Mouse (Mus musculus) monocyte, adult 5-6 weeks (primary cell): ENCODE measurements at regions not wholly inside any gene's neighbourhood (a gene's known extent, or its start where the extent isn't known, plus 50 kb on each side); places are given as distances from the start of the nearest gene placed in this dataset.

Experiments used
- ATAC-seq: fragments of 153-309, 156-312 bp; replicated peaks from 2 replicates; pipeline ENCODE4 v1.8.0; 2017; ENCODE audit warnings: mild to moderate bottlenecking; ENCODE audit not compliant: low TSS enrichment, insufficient number of reproducible peaks, severe bottlenecking, poor library complexity, low FRiP score

DNA sequence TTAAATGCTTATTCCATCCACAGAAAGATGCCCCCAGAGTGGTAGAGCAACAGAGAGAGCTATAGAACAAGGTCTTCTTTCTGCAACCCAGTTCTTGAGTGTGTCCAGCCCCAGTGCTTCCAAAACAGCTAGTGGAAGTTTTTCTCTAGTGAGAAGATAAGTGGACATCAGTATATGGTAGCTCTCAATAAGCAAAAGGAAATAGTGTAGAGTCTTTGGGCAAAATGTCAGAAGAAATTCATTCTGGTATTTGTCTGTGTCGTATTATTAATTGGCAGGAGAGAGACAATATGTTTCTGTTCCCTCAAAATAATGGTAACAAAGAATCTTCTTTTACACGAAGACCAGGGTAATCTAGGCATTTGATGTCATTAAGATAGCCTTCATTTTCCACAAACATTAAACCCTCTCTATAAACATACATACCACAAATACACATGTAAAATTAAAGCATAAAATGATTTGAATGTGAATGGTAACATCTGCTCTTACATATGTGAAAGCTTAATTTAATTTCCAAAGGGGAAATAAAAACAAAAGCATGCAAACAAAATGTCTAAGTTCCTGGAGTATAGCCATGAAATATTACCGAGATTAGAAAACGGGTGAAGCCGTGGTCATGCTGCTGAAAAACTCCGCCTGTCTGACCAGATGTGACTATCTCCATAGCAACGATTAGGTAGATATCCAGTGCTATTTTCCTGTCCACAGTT is 342.1 kb upstream of the Thbs1 start:
- no peak for ATAC-seq

DNA sequence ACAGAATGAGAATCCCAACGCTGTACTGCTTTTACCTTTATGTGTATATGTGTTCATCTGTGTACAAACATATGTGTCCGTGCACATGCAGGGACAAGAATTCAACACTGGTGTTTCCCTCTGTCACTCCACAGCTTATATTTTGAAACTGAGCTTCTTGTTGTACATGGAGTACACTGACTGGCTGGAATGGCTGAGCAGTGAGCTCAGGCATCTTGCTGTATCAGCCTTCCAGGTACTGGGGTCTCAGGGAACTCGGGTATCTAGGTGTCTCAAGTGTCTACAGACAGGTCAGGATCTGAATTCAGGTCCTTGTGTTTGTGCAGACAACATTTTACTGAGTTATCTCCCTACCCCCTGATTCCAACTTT is 341.6 kb upstream of the Thbs1 start:
- ATAC-seq, result no peak

DNA sequence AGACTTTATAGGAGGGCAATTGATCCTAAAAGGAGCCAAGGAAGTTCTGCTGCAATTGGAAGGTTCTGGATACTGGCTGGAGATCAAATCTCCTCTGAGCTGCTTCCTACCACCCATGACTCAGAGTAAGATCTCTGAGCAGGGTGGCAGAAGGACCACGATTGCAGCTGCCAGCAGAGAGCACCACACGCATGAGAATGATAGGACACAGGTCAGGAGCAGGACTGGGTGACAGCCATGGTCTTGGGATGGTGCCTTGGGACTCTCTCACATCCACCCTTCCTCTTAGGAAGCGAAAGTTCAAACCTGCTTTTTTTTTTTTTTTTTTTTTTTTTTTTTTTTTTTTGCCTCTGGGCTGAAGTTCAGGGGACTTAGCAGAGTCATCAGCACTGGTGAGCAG is 331.4 kb upstream of the Thbs1 start:
- ATAC-seq, result no peak

DNA sequence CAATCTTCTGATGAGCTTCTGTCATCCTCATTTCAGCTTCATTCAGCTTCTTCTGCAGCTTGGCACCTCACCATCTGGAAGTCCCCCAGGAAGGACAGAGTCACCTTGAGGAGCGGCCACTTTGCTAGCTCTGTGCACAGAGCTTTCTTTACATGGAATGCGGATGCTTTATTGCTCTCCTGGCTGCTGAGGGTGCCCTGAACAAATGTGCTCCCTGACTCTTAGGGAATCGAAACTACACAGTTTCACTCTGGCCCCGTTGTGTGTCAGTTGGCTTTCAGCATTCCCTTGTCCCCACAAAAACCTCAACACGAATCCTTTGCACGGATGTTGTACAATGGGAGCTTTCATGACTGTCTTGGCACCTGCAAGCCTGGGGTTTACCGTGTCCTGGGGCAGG is 330.9 kb upstream of the Thbs1 start:
- no peak for ATAC-seq

DNA sequence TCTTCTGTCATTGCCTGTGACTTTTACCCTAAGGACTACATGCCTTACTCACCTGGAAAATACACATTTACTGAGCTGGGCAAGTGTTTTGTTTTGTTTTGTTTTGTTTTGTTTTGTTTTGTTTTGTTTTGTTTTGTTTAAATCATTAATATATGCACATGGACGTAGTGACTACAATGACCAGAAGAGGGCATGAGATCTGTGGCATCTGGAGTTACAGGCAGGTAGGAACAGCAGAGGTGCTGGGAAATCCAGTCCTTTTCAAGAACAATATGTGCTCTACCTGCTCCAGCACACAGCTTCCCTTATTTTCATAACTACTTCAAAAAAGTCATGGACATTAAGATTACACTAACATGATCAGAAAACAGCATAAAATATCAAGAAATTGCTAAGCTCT is 324.4 kb upstream of the Thbs1 start:
- no peak for ATAC-seq

DNA sequence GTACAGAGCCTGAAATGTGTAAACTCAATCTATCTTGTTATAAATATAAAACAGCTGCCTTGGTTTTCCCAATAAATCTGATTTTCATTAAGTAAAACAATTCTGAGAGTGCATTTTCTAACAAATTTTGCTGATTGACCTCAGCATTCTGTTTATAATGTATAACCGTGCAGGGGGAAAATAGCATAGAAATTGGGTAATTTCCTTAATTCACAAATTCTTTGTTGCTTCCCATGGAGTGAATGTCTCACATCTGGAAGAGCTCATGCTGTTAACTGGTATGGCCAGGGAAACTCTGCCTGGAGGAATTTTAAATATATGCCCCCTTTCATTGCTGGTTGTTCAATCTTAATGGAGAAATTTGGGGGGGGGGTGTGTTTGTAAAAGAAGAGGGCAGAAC is 317.4 kb upstream of the Thbs1 start:
- ATAC-seq, result no peak

DNA sequence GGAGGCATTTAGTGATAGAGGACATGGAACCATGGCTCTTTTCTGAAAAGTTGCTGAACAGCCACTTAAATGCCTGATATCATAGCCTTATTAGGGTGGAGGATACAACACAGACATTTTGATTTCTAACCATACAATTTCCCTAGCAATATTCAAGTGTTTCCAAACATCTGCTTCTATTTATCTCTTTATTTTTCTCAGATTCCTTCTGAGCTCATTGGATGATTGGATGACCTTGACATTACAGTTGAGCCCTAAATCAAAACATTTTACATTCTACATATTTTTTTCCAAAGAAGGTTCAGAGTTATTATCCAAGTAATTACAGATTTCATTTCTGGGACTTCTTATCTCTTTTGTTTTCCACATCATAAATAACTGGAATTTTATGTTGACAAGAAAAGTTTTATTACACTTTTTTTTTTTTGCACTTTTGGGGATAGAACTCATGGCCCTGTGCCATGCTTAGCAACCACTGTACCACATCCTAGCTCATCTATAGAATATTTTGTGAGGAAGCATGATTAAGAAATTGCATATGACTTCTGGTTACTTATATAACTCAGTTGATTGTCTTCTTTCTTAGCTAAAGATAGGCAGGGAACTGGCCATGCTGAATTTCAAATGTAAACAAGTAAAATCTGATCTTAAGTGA is 309.6 kb upstream of the Thbs1 start:
- ATAC-seq, result no peak

DNA sequence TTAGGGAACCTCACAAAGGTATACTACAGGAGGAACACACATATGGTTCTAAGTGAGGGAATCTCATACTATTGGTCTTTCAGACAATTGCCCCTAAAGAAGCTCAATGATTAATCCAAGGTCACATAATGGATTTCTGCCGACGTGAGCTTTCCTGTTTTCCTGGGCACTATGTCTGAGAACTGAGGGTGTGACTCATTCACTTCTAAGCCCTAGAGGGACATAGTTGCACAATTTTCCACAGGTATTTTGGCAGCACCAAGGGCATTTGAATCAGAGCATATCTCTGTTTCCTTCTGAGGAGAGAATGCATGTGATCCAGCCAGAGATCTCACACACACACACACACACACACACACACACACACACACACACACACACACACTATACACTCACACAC is 309.0 kb upstream of the Thbs1 start:
- no peak for ATAC-seq

DNA sequence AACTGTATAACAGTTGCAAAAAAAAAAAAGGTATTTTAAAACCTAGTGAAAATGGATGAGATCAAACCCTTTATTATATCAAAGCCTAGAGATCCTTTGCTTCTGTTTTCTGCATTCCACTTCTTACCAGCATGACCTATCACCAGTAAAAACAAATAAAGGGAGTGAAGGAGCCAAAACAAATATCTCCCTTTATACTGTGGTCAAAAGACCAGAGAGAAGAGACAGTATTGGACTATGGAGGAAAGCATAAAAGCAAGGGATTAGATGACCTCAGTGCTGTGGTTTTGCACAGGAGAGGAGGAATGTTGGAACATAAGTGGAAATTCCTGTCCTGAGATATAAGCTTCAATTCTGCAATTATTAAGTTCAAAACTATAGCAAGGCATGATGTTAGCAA is 307.0 kb upstream of the Thbs1 start:
- no peak for ATAC-seq

DNA sequence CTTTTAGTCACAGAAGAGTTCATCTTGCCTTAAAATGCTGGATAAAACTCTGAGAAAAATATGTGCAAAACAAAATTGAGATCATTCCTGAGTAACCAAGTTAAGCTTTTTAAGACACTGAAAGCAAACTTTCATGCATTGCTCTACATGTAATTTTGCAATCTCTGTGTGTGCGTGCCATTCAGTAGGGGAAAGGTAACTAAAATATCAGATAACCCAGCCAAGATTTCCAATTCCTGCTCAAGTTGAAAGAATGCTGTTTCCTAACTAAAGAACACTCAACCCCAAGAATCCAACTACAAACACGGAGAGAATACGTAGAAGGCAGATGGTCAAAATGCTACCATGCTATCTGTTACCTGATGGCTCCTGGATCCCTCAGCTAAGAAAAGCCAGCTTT is 304.6 kb upstream of the Thbs1 start:
- ATAC-seq, result no peak

DNA sequence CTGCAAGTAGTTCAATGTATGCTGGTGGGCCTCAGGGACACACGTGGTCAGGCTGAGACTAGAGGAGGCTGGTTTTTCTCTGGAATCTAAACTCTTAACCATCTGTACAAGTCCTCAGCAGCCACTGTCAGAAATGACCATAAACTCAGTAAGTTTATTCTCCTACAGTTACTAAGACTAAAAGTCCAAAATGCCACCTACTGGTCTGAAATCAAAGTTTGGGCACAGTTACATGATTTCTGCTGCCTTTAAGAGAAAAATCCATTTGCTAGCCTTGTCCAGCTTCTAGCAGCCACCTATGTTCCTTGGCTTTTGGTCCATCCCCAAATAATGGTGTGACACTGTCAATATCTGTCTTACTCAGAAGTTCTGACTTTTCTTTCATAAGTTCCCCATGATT is 300.2 kb upstream of the Thbs1 start:
- ATAC-seq, result no peak

DNA sequence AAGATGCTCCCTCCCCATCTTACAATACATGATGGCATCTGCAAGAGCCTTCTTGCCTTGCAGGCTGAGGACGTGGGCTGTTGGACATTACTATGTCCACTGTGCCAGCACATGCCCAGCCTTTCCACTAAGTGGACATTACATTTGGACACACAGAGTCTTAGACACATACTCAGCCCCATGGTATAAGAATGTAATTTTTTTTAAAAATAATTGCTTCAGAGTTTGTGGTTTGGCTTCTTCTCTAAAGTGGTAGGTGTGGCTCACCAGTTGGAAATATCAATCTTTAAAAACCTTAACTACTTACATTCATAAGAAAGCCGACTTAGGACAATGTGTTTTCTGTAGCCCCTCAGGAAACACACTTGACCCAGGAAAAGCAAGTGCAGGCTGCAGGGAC is 299.7 kb upstream of the Thbs1 start:
- ATAC-seq, result peak; percentile 22; the same call in 1 of the 2 replicates

DNA sequence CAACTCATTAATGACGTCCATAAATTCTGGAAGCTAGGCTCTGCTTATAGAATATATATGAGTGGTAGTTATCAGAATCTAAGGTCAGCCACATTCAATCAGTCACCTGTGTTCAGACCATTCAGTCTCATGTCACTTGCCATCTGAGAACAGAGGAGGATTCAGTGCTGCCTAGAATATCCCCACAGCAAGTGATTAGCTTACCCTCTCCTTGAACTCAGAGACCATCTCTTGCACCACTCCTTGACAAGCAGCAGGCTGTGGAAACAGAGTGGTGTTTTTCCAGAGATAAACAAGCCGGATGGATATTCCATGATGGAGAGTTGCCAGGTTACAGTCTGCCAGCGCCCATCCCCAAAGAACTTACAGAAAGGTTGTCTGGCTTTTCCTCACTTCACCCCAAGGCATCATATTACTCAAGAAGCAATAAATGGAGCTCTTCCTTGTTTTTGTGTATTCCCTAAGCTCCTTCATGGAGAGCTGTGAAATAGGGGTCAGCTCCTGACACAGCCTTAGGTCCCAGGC is 291.9 kb upstream of the Thbs1 start:
- no peak for ATAC-seq

DNA sequence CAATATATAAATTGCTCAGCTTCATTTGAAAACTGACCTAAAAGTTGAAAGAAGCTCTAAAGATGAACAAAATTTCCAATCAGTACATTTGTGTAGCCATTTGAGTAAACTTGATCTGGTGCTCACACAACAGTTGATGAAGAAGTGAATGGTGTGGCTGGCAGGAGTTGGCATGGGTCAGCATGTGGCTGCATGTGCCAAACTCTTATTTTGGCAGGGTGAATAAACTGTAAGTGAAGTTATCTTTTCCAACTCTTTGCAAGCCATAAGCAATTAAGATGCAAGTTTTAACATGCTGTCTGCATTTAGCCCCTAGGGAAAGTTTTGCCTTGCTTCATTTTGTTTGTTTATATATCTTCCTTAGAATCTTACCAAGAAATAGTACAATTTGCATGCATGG is 291.0 kb upstream of the Thbs1 start:
- no peak for ATAC-seq

DNA sequence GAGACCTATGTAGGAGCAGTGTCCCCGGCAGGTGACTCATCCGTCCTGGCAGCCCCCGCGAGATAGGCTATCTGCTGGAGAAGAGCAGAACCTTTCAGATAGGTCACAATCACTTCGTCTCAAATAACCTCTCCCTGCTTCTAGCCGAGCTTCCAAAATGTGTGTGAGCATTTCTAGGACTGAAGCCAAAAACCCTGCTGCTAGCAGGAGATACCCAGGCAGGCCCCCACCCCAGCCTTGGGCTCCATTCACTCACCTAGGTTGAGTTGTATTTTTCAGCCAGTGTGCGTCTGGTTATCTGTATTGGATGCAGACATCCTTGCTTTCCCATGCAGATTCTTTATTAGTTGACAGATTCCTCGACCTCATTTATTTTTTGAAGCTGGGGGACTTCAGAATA is 286.6 kb upstream of the Thbs1 start:
- ATAC-seq, result no peak

DNA sequence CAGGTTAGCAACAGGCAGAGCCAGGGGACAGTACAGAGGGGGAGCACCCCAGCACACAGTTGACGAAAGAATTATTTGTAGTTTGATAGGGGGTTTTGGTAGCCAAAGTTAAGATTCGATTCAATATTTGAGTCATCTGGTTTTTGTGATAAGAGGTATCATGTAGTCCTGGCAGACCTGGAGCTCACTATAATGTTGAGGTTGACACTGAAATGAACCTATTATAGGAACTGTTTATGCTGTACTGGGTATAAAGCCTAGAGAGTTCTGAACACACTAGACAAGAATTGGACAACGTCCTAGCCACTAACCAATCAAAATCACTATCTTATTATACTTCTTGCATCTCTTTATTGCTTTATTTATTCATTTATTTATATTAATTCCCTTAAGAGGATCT is 284.4 kb upstream of the Thbs1 start:
- no peak for ATAC-seq

DNA sequence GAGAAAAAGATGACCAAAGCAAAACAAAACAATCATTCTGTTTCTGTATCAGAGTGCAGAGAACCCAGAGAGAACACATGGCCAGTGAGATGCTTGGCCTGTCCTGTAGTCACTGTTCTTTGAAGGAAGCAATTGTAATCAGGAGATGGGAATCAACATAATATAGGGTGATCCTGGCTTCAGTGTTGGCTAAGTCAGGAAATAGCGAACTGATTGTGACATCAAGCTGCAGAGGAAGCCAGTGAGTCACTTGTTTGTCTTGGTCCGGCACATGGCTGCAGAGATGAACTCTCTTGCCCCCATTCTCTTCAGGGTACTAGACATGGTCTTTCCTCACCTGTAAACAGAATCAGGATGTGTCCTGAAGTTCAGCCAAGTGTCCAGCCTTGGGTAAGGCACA is 273.3 kb upstream of the Thbs1 start:
- peak; percentile 22; the same call in 1 of the 2 replicates for ATAC-seq

DNA sequence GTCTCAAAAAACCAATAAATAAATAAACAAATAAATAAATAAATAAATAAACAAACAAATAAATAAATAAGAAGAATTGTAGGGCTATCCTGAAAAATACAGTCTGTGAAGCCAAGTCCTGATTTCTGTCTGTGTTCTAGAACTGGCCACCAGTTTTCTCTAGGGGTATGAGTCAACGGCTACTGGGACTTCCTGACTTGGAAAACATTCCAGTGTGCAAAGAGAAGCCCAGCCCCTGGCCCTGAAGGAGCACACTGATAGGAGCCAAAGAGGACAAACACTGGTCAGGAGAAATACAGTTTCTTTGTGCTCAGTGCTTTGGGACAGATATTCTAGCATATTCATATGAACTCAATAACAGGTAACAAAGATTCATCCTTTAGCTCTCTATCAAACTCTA is 271.3 kb upstream of the Thbs1 start:
- ATAC-seq, result no peak

DNA sequence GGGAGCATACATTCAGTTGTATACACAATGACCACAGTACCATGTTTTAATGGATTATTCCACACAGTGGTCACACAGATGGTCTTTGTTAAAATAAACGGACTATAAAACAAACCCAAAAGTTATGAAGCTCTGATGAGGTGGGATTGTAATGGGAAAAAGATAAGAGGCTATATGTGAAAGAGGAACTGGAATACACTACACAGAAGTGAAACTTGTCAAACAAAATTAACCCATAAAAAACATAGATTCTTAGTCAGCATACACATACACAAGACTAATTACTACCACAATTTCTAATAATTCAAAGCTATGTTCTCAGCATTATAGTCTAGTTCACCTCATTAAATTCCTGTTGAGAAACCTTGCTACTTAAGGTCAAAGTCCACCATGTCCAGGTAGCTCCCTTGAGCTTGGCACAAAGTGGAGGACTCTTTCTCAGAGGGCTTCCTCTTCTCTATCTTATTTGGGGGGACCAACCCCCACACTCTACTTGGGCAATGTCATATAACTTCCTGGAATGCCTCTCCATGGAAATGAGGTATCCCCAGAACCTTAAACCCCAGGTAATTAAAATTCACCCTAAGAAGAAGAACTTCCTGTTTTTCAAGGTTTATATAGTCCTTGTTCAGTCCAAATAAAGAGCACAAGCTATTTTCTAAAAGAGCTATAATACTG is 269.2 kb upstream of the Thbs1 start:
- peak; percentile 56; the same call in 1 of the 2 replicates for ATAC-seq

DNA sequence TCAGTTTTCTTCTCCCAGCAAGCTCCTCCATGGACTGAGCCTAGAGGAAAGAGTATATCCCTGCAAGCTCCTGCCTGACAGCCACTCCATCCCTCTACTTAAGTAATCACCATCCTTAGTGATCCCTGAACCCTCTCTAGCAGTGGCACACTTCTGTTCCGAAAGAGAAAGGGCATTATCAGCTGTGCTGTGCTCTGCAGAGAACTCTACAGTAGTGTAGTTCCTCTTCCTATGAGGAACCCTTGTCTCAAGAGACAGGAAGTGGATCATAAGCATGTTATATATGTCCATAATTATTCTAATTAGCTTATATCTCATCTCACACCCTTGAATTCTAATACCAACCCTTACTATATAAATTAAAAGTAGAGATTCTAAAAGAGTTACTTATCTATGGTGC is 259.2 kb upstream of the Thbs1 start:
- peak; percentile 90 for ATAC-seq
